In the genomic region with DNA sequence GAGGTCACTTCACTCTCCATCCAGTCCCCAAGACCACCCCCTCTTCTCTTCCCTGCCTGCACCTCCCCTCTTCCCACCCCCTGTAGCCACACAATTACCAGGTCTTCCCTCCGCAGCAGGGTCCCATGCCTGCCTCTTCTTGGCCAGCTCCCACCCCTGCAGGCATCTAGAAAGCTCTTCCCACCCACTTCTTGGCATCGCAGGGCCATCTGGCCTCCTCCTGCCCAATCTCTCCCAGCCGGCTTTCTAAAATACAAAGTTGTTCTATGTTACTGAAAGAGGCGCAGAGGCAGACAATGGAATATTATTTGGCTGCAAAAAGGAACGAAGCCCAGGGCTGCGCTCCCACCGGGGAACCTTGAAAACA, we compare ENCODE assay signal across 12 mouse cellular contexts.
A peak's percentile ranks its signal among the peaks of the same experiment; 100 is the strongest.
DNase-seq lines count a peak whose midpoint lies in the region; ATAC-seq lines count a peak whose summit lies in the region.
"Had no signal": no experiment of that assay in that cellular context is flagged by ENCODE, and none has a peak within 500 bp of the region (broad histone marks: within the 10 kb centered on the region; RNA-seq: fewer than 3 reads in every experiment).

No protein-coding gene starts in this region.

- no peak overlapping the region for H3K4me2 ChIP-seq in forebrain, embryonic 16.5 days (ENCODE audit: low read length)
- H3K4me2 ChIP-seq in midbrain, embryonic 11.5 days = no peak overlapping the region
- H3K4me2 ChIP-seq: embryonic facial prominence, embryonic 12.5 days; lung, embryonic 14.5 days had no signal

- H3K36me3 ChIP-seq in forebrain, embryonic 16.5 days (ENCODE audit: control insufficient read depth, insufficient read depth) = peaks cover 8% of the 10 kb centered on the region; the same call in 1 of the 2 replicates
- H3K36me3 ChIP-seq in midbrain, embryonic 11.5 days (ENCODE audit: control insufficient read depth, insufficient read depth, low read length) = peaks cover 9% of the 10 kb centered on the region

- peaks cover 33% of the 10 kb centered on the region for H3K4me1 ChIP-seq in forebrain, embryonic 16.5 days (replicated peaks; ENCODE audit: control insufficient read depth, insufficient read depth, low read length)
- H3K4me1 ChIP-seq in midbrain, embryonic 11.5 days (ENCODE audit: control insufficient read depth, insufficient read depth, low read length) = peaks cover 19% of the 10 kb centered on the region

- peak overlapping the region; percentile 39 for H3K27ac ChIP-seq in forebrain, embryonic 16.5 days (ENCODE audit: low read length)
- no peak overlapping the region; the same call in 1 of the 2 replicates for H3K27ac ChIP-seq in midbrain, embryonic 11.5 days (ENCODE audit: low read depth, low read length)
- H3K27ac ChIP-seq: embryonic facial prominence, embryonic 12.5 days had no signal

- H3K9me3 ChIP-seq in forebrain, embryonic 16.5 days (ENCODE audit: control insufficient read depth, low read length) = no peaks in the 10 kb centered on the region
- H3K9me3 ChIP-seq in midbrain, embryonic 11.5 days (ENCODE audit: control insufficient read depth, low read length) = no peaks in the 10 kb centered on the region
- H3K9me3 ChIP-seq: embryonic facial prominence, embryonic 12.5 days had no signal

- H3K27me3 ChIP-seq in forebrain, embryonic 16.5 days (replicated peaks; ENCODE audit: control insufficient read depth, insufficient read depth, low read length) = no peaks in the 10 kb centered on the region
- no peaks in the 10 kb centered on the region for H3K27me3 ChIP-seq in midbrain, embryonic 11.5 days (ENCODE audit: control insufficient read depth, insufficient read depth, low read length)
- H3K27me3 ChIP-seq: embryonic facial prominence, embryonic 12.5 days had no signal

- ATAC-seq in forebrain, embryonic 16.5 days = peak; percentile 48; the same call in 1 of the 2 replicates
- ATAC-seq in midbrain, embryonic 11.5 days (ENCODE audit: low FRiP score) = no peak

- peak; percentile 24 to 31 for DNase-seq in layer of hippocampus, postnatal 36 days
- DNase-seq in layer of hippocampus, adult 9-10 months (ENCODE audit: low spot score) = no peak
- peak; percentile 81 for DNase-seq in cerebellum, adult 9-11 months
- DNase-seq in midbrain, embryonic 11.5 days (ENCODE audit: low spot score, missing footprints) = no peak
- no peak for DNase-seq in lung, postnatal 36 days
- no peak for DNase-seq in natural killer cell, adult 2 months (ENCODE audit: low spot score in 2 of 2)
- DNase-seq in heart, adult 11 months = no peak
- DNase-seq: adrenal gland, adult 2 months; lung, embryonic 14.5 days; spleen, adult 18-20 months had no signal

- 32% methylated on average over 7 of the region's 7 CpGs for WGBS in forebrain, embryonic 16.5 days
- WGBS in midbrain, embryonic 11.5 days = 80% methylated on average over 7 of the region's 7 CpGs

- H3K4me3 ChIP-seq in forebrain, embryonic 16.5 days (replicated peaks; ENCODE audit: low read length) = no peak overlapping the region
- H3K4me3 ChIP-seq in midbrain, embryonic 11.5 days (ENCODE audit: low read depth, low read length) = no peak overlapping the region
- H3K4me3 ChIP-seq: embryonic facial prominence, embryonic 12.5 days had no signal

- H3K9ac ChIP-seq in forebrain, embryonic 16.5 days (replicated peaks; ENCODE audit: low read depth, low read length) = no peak overlapping the region
- H3K9ac ChIP-seq in midbrain, embryonic 11.5 days (ENCODE audit: low read length) = peak overlapping the region; percentile 9; the same call in 1 of the 2 replicates
- H3K9ac ChIP-seq: embryonic facial prominence, embryonic 12.5 days; lung, embryonic 14.5 days had no signal

Comparison
In these comparisons a context has a peak if more than half of its experiments do, and no peak if none do; other contexts are left out.
1. DNase-seq: peak in layer of hippocampus, postnatal 36 days (2 of 2) and cerebellum, adult 9-11 months (single experiment); none in layer of hippocampus, adult 9-10 months (single experiment), midbrain, embryonic 11.5 days (single experiment), lung, postnatal 36 days (single experiment), natural killer cell, adult 2 months (0 of 2) and heart, adult 11 months (single experiment).